In genomic region chr3:98313294-98314155, GRCm38 (mm10) we compare ENCODE assay signal across 8 mouse cellular contexts. TPM values are rescaled to one million over a fixed set of nuclear protein-coding genes. Genes with fewer than 3 reads are reported as not detected.
DNase-seq lines count a peak whose midpoint lies in the region; ATAC-seq and TF ChIP-seq lines count a peak whose summit lies in the region.
"Had no signal": no experiment of that assay in that cellular context is flagged by ENCODE, and none has a peak within 500 bp of the region (broad histone marks: within the 10 kb centered on the region; RNA-seq: fewer than 3 reads in every experiment).

No protein-coding gene starts in this region.

- 71% methylated on average over 9 of the region's 9 CpGs for WGBS in kidney, embryonic 14.5 days
- WGBS in kidney, adult 2 months: 69% methylated on average over 9 of the region's 9 CpGs
- WGBS in forebrain, embryonic 16.5 days: 81% methylated on average over 9 of the region's 9 CpGs

- no peaks in the 10 kb centered on the region for H3K9me3 ChIP-seq in kidney, embryonic 14.5 days (ENCODE audit: control insufficient read depth, low read length)
- H3K9me3 ChIP-seq in MEL (replicated peaks; ENCODE audit: insufficient read depth, low read length): no peaks in the 10 kb centered on the region
- no peaks in the 10 kb centered on the region for H3K9me3 ChIP-seq in forebrain, embryonic 16.5 days (ENCODE audit: control insufficient read depth, low read length)
- H3K9me3 ChIP-seq: liver, embryonic 15.5 days had no signal

- no peaks in the 10 kb centered on the region for H3K4me1 ChIP-seq in kidney, embryonic 14.5 days (ENCODE audit: control insufficient read depth, insufficient read depth, low read length)
- no peaks in the 10 kb centered on the region for H3K4me1 ChIP-seq in kidney, adult 2 months (ENCODE audit: control insufficient read depth, insufficient read depth, low read length)
- H3K4me1 ChIP-seq in MEL (ENCODE audit: control insufficient read depth in 1 of 2, insufficient read depth in 2 of 2, low read length in 2 of 2): no peaks in the 10 kb centered on the region; a peak in 1 of 4 replicates
- H3K4me1 ChIP-seq in forebrain, embryonic 16.5 days (replicated peaks; ENCODE audit: control insufficient read depth, insufficient read depth, low read length): peaks cover 8% of the 10 kb centered on the region
- H3K4me1 ChIP-seq: liver, embryonic 15.5 days had no signal

- no peak overlapping the region for H3K4me2 ChIP-seq in kidney, embryonic 14.5 days (replicated peaks; ENCODE audit: low read depth, low read length)
- no peak overlapping the region for H3K4me2 ChIP-seq in forebrain, embryonic 16.5 days (ENCODE audit: low read length)
- H3K4me2 ChIP-seq: liver, embryonic 15.5 days had no signal

- TF ChIP-seq CTCF in kidney, adult 2 months (conservative IDR thresholded peaks at IDR 0.05; ENCODE audit: insufficient read depth, insufficient read length, low read depth, low read length): no peak
- no peak for TF ChIP-seq CTCF in MEL (IDR thresholded peaks at IDR 0.05 in 2 of 3, conservative IDR thresholded peaks at IDR 0.05 in 1 of 3; ENCODE audit: control insufficient read depth in 1 of 3, insufficient read depth in 1 of 3, low read depth in 2 of 3, low read length in 3 of 3, poor library complexity in 1 of 3, severe bottlenecking in 1 of 3)

- no peaks in the 10 kb centered on the region for H3K79me2 ChIP-seq in MEL (ENCODE audit: control insufficient read depth, insufficient read depth, low read length, poor library complexity)

- DNase-seq in kidney, adult 2 months: no peak
- peak; percentile 32 for DNase-seq in MEL (ENCODE audit: low read depth, low spot score)
- no peak for DNase-seq in frontal cortex, postnatal 25 days (ENCODE audit: low spot score in 2 of 2)
- no peak for DNase-seq in left cerebral cortex, adult 18-20 months (ENCODE audit: low spot score in 2 of 2)

- peak; percentile 36; the same call in 1 of the 2 replicates for ATAC-seq in kidney, embryonic 14.5 days (ENCODE audit: low FRiP score, low TSS enrichment)
- 0 out of 2 replicates have a peak, but pooled peaks have one; percentile 5 for ATAC-seq in forebrain, embryonic 16.5 days
- ATAC-seq in megakaryocyte-erythroid progenitor cell, adult 5-6 weeks (replicated peaks; ENCODE audit: low FRiP score, low TSS enrichment, poor library complexity, severe bottlenecking): peak; percentile 52

- peaks cover 36% of the 10 kb centered on the region for H3K36me3 ChIP-seq in kidney, embryonic 14.5 days (ENCODE audit: control insufficient read depth, insufficient read depth, low read length)
- H3K36me3 ChIP-seq in kidney, adult 2 months (ENCODE audit: control insufficient read depth, insufficient read depth, low read length): no peaks in the 10 kb centered on the region
- peaks cover 0 to 9% of the 10 kb centered on the region in 2 experiments; a peak in 2 of 4 replicates for H3K36me3 ChIP-seq in MEL (ENCODE audit: control insufficient read depth in 1 of 2, insufficient read depth in 2 of 2, low read length in 2 of 2)
- no peaks in the 10 kb centered on the region for H3K36me3 ChIP-seq in forebrain, embryonic 16.5 days (ENCODE audit: control insufficient read depth, insufficient read depth)

- TF ChIP-seq RAD21 in MEL (IDR thresholded peaks at IDR 0.05; ENCODE audit: low read depth, low read length): no peak

- TF ChIP-seq EP300 in MEL (IDR thresholded peaks at IDR 0.05; ENCODE audit: low read depth in 1 of 2, low read length in 2 of 2): no peak

- H3K27me3 ChIP-seq in kidney, embryonic 14.5 days (ENCODE audit: control insufficient read depth, insufficient read depth, low read length): no peaks in the 10 kb centered on the region
- H3K27me3 ChIP-seq in kidney, adult 2 months (replicated peaks; ENCODE audit: control insufficient read depth, insufficient read depth, low read length): no peaks in the 10 kb centered on the region
- H3K27me3 ChIP-seq in MEL (ENCODE audit: control insufficient read depth in 1 of 2, insufficient read depth in 2 of 2, low read length in 2 of 2): no peaks in the 10 kb centered on the region
- H3K27me3 ChIP-seq in forebrain, embryonic 16.5 days (replicated peaks; ENCODE audit: control insufficient read depth, insufficient read depth, low read length): no peaks in the 10 kb centered on the region
- H3K27me3 ChIP-seq: liver, embryonic 15.5 days had no signal

- H3K27ac ChIP-seq in kidney, embryonic 14.5 days (ENCODE audit: low read depth, low read length): no peak overlapping the region
- H3K27ac ChIP-seq in kidney, adult 2 months (ENCODE audit: insufficient read depth, low read depth, low read length): no peak overlapping the region
- H3K27ac ChIP-seq in MEL (ENCODE audit: control insufficient read depth, low read depth, low read length): no peak overlapping the region
- H3K27ac ChIP-seq in forebrain, embryonic 16.5 days (ENCODE audit: low read length): no peak overlapping the region
- H3K27ac ChIP-seq: liver, embryonic 15.5 days had no signal

- H3K9ac ChIP-seq in kidney, embryonic 14.5 days (ENCODE audit: low read depth, low read length): no peak overlapping the region
- no peak overlapping the region for H3K9ac ChIP-seq in MEL (ENCODE audit: control insufficient read depth, low read depth, low read length, poor library complexity, severe bottlenecking)
- H3K9ac ChIP-seq in forebrain, embryonic 16.5 days (replicated peaks; ENCODE audit: low read depth, low read length): no peak overlapping the region
- H3K9ac ChIP-seq: liver, embryonic 15.5 days had no signal

- H3K4me3 ChIP-seq in kidney, embryonic 14.5 days (ENCODE audit: low read length): no peak overlapping the region
- H3K4me3 ChIP-seq in kidney, adult 2 months (ENCODE audit: insufficient read depth, low read depth, low read length): no peak overlapping the region
- no peak overlapping the region for H3K4me3 ChIP-seq in MEL (ENCODE audit: control insufficient read depth in 1 of 2, insufficient read depth in 1 of 2, low read depth in 2 of 2, low read length in 2 of 2)
- no peak overlapping the region for H3K4me3 ChIP-seq in forebrain, embryonic 16.5 days (replicated peaks; ENCODE audit: low read length)
- H3K4me3 ChIP-seq: liver, embryonic 15.5 days had no signal

- no peak for TF ChIP-seq POLR2A in kidney, adult 2 months (IDR thresholded peaks at IDR 0.05; ENCODE audit: low read depth, low read length)
- no peak for TF ChIP-seq POLR2A in MEL (IDR thresholded peaks at IDR 0.05; ENCODE audit: control insufficient read depth in 1 of 2, insufficient read depth in 1 of 2, low read depth in 1 of 2, low read length in 2 of 2, poor library complexity in 1 of 2)

TF ChIP-seq in MEL, 35 proteins besides CTCF, POLR2A, EP300 and RAD21:
- TF ChIP-seq GATA1 (IDR thresholded peaks at IDR 0.05; ENCODE audit: low read depth, low read length) (0 out of 2 replicates have a peak, but pooled peaks have one; percentile 8), TBP (IDR thresholded peaks at IDR 0.05; ENCODE audit: low read depth, low read length) (no peak)

RNA-seq across cellular contexts. Expression of gene Phgdh, which starts 26.3 kb away (rescaled TPM):
- 424 and 494 TPM in 2 replicates for polyA plus RNA-seq in kidney, embryonic 14.5 days (2014; fragmentation: Nextera tagmentation; extraction: Ambion mirVana)
- 47.1 and 54.5 TPM in 2 replicates for polyA plus RNA-seq in kidney, adult 2 months (2012; rRNA removed)
- 247 and 310 TPM in 2 replicates for total RNA-seq in MEL (2012; rRNA removed)
- 100 to 1,000 TPM in 1 of 2 experiments, not detected in 1; 303 TPM for polyA plus RNA-seq in MEL (2012; ENCODE audit: insufficient read depth in 1 of 2, insufficient read length in 2 of 2, low read depth in 1 of 2, low replicate concordance in 2 of 2, missing spikeins in 1 of 2)
- polyA plus RNA-seq in forebrain, embryonic 16.5 days (2015; fragmentation: Nextera tagmentation; extraction: Ambion mirVana): 168 and 190 TPM in 2 replicates
- total RNA-seq in megakaryocyte-erythroid progenitor cell, adult 5-6 weeks (2014; fragmentation: Nextera tagmentation): 83.5 and 118 TPM in 2 replicates
- 222 and 272 TPM in 2 replicates for total RNA-seq in megakaryocyte-erythroid progenitor cell, adult 5-6 weeks (2017)
- total RNA-seq in left cerebral cortex, adult 18-20 months (2021): 10 to 100 TPM; 48.5 to 56.6 TPM

RNA-seq across cellular contexts. Expression of gene Hmgcs2, which starts 33.3 kb away (rescaled TPM):
- 6.4 and 6.7 TPM in 2 replicates for polyA plus RNA-seq in kidney, embryonic 14.5 days (2014; fragmentation: Nextera tagmentation; extraction: Ambion mirVana)
- 39.0 and 39.5 TPM in 2 replicates for polyA plus RNA-seq in kidney, adult 2 months (2012; rRNA removed)
- total RNA-seq in MEL (2012; rRNA removed): 0.12 and 0.20 TPM in 2 replicates
- polyA plus RNA-seq in MEL (2012; ENCODE audit: insufficient read depth in 1 of 2, insufficient read length in 2 of 2, low read depth in 1 of 2, low replicate concordance in 2 of 2, missing spikeins in 1 of 2): under 1 TPM in 1 of 2 experiments, not detected in 1; 0.81 TPM
- polyA plus RNA-seq in forebrain, embryonic 16.5 days (2015; fragmentation: Nextera tagmentation; extraction: Ambion mirVana): 10.8 and 12.8 TPM in 2 replicates
- 0.79 and 1.5 TPM in 2 replicates for total RNA-seq in megakaryocyte-erythroid progenitor cell, adult 5-6 weeks (2014; fragmentation: Nextera tagmentation)
- total RNA-seq in megakaryocyte-erythroid progenitor cell, adult 5-6 weeks (2017): 0.09 and 1.3 TPM in 2 replicates
- 1 to 10 TPM; 5.2 to 6.4 TPM for total RNA-seq in left cerebral cortex, adult 18-20 months (2021)
